Mouse (Mus musculus) induced T-regulatory cell, adult 2 months (primary cell): Measurements from ENCODE around the gene Ednrb.

ENCODE experiments used
- DNase-seq: peaks from one replicate; pipeline ENCODE4 v3.0.0-alpha.2; 2012; ENCODE audit warnings: low read depth

Ednrb gene

DNA sequence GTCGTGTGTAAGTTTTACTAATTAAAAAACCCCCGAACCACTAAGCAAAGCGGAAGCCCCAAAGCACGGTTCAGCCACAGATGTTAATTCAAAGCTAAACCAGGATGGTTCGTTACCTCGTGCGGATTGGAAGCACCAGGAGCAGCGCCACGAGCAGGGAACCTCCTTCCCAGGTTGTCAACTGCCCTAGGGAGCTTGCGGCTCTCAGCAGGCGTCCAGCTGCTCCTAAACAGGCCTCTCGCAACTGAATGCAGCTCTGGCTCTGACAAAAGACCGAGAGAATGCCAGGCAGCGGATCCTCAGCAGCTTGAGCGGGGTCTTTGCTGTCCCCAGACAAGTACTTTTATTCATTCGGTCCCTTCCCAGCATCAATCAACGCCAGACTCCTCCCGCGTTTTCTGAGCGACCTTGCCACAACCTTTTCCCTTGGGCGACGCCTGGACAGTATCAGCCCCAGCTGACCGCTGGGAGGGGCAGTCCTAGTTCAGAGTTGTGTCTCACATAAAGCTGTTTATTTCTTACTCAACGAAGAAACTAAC is at the start of gene Ednrb:
Ednrb (minus strand) TSS at position 392 of the 539 bp plus-strand sequence.
- DNase-seq, result peak; percentile 25

DNA sequence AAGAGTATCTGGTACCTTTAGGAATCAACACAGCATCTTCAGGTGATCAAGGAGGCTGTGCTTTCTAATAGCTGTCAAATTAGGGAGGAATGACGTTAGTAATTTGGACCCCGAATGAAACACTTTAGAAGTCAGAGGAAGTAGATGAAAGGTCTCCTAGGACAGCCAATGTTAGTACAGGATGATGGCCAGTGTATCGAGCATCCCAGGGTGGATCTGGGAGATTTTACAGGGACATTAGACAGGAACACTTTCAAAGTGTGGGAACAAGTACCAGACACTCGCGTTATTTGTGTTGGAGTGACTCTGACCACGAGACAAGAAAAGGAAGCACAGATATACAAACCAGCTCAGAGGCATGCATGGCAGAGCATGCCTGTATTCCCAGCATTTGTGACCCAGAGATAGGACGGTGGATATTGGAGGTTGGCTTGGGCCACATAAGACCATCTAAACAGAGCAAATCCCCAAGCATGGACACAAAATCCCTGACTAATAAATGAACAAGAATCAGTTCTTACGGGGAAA is 48.3 kb upstream of the Ednrb start:
- DNase-seq, result no peak

DNA sequence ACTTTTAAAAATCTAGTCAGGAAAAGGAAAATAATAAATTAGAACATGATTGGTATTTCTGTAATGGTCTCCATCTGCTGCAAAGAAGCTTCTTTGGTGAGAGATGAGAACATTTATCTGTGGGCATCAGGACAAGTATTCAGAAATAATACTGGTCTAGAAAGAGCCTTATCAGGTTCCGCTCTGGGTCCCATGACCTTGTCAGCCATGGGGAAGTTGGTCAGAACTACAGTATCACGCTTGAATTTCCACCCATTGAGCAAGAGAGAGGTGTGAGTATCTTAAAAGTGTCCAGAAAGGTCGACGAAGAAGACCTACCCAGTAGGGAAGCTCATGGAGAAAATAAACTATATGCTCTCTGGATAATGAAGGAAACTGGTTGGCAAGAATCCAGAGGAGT is 46.6 kb upstream of the Ednrb start:
- DNase-seq, result no peak

DNA sequence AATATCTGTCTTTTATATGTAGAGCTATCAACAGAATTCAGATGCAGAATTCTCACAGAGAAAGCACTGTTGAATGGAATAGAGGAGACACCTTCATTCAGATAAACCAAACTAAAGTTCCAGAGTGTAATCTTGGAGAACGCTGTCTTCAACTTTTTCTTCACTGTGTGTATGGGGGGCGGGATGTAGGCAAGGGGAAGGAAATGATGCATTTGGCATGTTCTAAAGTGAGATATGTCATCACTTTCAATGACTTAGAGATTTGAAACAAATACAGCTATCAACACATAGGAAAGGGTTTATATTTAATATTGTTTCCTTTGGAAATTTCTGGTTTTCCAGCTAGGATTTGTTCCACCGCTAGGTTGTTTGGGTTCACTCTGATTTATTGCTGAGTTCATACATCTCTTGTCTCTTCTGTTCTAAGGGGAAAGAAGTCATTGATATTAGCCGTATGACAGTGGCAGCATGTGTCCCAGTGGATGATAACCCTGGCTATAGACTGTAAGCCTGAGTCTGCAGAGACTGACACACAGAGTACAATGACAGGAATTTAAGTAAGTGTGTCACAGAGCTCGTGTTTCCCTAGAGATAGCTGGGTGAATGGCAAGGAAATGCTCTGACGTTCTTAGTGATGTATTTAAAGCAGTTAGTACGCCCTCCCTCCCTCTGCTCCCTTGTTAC is 40.8 kb upstream of the Ednrb start:
- DNase-seq, result no peak

DNA sequence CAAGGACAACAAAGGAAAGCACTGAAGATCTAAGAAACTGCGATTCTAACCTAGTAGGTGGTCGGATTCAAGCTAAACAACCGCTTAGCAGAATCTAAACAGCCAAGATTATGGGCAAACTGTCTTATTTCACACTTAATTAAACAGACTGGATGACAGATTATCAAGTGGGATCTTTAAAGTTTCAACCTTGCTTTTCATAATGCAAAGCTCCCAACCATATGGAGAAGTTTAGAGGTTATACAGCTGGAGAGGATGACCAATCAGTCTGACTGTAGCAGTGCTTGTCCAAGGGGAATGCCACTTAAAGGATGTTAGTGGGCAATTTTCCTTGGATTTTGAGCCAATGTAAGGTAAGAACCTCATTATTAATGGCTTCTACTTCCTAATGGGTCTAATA is 38.7 kb upstream of the Ednrb start:
- no peak for DNase-seq

DNA sequence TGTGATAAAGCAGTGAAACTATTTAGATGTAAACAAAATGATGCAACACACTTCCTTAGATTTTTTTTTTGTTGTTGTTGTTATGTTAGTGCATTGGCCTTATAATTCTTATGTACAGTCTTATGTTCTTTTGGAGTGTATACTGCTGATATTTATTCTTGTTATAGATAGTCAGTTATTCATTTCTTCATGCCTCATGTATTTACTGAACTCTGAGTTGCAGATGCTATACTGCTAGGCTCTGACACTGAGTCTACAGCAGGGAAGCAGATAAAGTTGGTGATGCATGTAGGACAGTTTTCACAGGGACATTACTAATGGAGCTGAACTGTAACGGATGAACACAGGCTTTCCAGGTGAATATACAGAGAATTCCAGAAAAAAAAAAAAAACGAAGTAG is 32.9 kb upstream of the Ednrb start:
- DNase-seq, result no peak

DNA sequence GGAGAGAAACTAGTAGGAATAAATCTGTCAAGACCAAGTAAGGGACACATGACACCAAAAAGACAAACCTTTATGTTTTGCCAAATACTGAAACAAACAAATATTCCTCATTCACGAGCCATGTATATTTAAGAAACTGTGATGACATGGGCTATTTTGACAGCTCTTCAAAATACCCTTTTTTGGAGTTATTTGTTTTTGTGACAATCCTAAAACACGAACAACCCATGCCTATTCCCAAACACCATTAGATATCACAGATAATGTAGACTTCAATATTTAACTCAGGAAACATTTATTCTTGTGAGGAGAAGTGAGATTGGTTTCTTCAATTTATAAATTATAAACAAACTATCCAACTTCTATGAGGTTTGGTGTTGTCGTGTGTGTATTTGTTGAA is 32.4 kb upstream of the Ednrb start:
- DNase-seq, result no peak

DNA sequence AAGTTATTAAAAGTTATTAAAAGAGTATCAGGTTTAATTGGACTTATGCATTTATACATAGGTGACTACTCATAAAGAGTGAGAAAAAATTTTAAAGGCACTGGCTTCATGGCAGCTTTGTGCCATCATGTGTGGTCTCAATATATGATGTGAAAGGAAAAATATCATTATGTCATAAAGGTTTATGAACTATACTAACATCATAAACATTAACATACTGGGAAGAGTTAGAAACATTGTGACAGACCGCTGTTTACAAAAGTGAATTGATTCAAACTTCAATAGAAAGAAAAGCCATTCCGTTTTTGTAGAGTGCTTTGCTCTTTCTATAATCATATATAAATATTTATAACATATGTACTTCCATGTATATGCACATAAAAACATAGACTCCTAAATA is 22.4 kb upstream of the Ednrb start:
- DNase-seq, result no peak

DNA sequence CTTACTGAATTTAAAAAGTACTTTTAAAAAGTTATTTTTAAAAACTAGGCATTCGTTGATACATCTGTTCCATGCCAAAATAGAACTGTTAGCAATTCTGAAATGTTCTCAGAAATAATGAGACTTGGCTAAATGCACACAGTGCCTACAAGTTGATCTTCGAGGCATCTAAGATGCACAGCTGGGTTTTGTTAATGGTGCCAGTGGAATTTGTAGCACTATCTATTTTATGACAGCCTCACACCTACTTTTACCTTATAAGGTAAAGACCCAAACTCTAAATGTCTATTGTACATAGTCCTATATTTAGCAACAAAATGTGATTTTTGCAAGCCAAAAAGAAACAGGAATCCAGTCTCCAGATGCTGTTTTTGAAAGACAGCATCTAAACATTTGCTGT is 21.0 kb upstream of the Ednrb start:
- no peak for DNase-seq

DNA sequence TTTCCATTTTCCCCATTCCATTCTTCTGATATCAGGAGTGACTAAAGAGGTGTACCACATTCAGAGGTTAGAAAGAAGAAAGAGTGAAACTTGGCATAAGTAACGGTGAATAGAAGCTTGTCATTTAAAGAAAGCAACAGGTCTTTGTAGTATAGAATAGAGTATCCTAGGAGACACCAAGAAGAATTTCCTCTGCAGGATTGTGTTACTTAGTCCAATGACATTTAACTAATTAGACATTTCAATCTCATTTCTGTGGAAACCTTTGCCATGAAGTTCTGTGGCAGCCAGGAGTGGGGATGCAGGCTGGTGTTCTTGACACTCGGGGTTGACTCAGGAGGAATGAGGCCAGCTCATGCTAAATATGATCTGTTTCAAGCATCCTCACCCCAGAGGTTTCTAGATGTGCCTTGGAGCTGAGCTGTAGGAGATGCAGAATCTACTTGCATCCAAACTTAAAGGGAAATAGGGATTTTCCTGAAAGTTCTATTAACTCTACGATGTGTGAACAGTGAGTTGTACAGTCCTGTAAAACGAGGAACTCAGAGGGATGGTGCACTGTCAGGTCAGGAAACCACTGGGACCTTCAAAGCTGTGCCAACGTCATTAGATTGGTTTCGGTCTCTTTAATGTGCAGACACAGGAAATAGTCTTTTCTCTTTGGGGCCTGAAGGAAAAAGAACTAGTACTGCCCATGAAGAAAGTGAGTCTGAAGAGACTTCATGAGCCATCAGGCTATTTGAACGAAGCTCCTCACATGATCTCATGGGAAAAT is 6.1 kb upstream of the Ednrb start:
- DNase-seq, result peak; percentile 38

DNA sequence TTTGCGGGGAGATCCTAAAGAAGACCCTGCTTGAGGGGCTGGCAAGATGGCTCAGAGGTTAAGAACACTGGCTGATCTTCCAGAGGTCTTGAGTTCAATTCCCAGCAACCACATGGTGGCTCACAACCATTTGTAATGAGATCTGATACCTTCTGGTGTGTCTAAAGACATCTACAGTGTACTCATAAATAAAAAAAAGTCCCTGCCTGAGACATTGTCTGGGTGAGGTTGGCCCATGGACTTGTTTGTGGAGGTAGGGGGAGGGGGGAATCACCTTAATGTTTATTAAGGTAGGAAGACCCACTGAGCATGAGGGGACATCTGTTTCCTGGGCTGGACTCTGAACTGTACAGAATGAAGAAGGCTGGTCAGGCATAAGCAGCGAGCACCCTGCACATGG is 1.5 kb upstream of the Ednrb start:
- DNase-seq, result no peak

DNA sequence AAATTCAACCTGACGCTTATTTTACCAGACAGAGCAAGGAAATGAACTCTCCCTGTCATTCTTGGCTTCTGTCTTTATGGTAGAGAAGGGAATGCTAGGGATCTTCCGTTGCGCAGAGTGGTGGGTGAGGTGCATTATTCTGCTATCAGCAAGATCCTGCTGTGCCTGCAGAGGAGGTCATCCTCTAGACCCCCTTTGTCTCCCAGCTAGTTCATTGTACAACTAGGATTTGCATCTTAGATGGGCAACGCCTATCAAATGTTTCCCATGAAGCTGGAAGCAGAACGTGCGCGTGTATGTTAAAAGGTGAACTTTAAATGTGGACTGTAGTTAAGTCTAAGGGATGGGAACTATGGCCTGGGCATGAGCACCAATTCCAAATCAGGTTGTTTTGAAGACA is 742 bp upstream of the Ednrb start:
- DNase-seq, result no peak

DNA sequence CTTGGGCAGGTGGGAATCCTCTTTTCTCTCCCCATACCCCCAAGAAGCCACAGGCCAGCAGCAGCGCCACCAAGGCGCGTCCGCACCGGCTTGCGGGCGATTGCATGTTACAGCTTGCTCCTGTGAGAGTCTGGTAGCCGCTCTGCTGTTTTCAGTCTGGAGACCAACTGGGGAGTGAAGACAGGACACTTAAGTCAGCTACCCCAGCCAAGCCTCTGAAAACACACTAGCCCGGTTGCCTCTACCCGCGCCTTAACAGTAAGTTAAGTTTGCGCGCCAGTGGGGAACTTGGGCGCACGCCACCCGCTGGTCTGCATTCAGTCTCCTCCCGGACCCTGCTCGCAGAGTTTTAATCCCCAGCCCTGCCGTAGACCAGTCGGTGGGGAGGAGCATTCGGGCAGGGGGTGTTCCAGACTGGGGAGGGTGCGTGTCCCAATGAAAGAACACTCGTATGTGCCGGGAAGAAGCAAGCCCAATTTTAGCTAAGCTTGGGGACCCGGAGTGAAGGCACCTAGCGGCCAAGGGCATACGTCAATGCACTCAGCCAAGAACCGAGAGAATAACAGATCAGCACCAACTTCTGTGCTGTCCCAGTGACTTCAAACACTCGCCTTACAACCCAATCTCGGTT is 716 bp downstream of the Ednrb start:
- DNase-seq, result peak; percentile 3

DNA sequence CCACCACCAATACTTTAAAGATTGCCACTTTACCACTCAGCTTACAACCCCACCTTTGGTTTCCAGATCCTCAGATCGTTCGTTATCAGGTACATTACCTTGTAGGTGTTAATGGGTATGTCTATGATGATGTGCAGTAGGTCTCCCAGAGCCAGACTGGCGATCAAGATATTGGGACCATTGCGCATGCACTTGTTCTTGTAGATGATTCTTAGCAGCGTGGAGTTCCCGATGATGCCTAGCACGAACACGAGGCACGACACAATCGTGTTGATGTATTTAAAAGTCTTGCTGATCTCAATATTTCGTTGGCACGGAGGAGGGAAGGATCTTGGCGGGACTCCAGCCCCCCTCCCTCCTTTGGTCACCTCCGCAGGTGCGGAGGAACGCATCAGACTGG is 1.3 kb downstream of the Ednrb start:
- DNase-seq, result no peak

DNA sequence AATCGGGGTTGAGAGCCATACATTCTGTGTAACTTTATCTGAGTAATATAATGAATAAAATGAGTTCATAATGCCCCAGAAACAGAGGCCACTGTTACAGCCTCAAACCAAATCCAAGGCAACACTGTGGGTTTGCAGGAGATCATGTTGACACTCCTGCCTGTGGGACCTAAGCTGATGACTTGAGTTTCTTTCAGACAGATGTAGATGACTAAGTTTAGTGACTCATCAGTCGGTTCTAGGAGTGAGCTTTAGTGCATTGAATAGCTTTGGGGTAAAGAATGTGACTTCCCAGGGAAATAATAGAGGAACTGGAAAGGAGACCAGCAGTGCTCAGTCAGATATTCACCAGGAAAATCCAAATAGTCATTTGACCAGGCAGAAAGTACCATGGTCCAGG is 3.8 kb downstream of the Ednrb start:
- DNase-seq, result no peak

DNA sequence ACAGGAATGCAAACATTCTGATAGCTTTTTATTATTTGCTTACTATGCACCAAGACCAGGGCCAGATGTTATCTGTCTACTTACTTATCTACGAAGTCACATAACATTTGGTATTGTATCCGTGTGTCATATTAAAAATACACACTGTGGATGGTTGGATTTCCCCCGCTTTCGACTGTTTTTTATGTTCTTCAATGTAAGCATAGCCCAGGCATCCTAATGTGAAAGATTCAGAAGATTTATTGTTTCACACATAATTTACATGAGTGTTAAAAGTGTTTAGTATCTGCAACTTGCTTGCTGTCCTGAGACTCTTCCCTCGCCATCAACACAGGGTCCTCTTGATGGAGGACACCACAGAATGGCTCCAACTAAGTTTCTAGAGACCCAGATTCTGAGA is 5.3 kb downstream of the Ednrb start:
- no peak for DNase-seq

DNA sequence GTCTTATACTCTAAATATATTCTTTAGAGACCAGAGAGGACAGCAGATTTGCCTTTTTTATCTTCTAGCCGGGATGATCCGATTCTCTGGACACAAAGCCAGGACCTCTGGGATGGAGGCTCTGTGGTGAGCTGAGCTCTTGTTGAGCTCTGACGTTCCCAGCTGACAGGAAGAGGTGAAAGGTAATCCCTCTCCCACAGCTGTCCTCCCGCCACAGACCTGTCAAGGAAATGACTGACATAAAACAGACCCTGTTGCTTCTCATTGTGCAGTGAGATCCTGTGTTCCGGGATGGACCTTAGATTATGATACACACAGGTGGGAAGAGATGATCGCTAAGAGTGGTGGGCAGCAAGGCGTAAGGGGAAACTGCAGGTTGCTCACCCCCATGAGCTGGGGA is 9.6 kb downstream of the Ednrb start:
- no peak for DNase-seq

DNA sequence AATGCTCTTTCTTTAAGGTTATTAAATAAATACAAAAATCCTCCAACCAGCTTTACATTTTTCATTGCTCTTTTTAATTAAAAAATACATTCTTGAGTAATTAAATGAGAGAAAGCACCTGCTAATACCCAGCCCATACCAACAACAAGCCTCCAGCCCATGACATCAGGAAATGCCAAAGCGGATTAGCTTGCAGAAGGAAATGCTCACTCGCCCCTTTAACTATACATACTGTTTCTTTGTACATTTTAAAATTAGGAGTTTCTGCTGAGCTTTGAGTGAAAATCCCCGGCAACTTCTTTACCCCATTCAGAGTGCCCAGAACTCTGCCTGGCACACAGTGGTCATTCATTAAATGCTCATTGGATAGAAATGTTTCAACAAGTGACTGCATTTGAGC is 10.1 kb downstream of the Ednrb start:
- no peak for DNase-seq

DNA sequence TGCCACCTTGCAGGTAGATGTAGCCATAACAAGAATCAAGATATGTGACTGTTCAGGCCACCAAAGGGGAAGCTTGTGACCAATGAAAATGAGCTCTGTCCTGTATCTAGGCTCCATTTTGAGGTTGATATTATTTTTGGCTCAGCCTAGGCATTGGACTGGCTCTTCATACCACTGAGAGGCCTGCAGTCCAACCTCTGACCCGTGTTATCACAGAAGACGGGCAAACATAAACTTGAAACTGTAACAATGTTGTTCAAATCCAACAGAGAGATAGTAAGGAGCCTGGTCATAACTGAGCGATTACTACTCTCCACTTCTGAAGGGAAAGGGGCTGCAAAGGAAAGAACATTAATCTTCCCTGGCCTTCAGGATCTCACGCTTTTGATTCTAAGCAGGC is 11.7 kb downstream of the Ednrb start:
- DNase-seq, result no peak

DNA sequence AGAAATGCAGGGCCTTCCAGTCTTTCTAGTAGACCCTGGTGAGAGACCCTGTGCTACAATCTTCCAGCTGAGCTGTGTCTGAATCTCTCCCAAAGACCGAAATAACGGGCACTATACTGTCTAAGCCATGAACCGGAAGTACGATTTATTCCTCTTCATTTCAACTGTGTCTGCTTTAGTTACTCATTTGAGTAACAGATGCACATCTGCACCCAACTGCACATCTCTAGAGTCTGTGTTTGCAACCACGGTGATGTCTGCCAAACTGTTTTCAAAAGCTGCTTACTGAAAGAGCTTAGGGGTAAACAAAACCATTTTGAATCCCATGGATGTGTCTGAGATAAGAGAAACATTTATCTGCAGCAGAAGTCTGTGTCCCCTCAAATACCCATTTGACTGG is 13.2 kb downstream of the Ednrb start:
- no peak for DNase-seq

DNA sequence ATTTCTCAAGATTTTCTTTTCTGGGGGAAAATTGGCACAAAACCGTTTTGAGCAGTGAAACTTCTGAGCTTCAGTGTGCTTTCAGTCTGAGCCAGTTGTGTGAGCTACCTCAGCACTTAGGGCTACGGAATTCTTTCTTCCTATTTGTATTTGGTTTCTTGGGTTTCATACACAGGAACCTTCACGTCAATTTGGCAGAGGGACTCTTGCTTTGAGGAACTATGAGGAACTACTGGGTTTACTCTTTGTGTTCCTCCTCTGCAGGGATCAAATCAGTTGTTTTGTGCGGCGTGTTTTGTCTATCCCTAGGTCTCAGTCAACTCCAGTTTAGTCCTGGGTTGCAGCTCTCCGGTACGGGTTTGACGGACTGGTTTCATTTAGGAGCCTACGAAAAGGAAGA is 17.9 kb downstream of the Ednrb start:
- DNase-seq, result no peak

DNA sequence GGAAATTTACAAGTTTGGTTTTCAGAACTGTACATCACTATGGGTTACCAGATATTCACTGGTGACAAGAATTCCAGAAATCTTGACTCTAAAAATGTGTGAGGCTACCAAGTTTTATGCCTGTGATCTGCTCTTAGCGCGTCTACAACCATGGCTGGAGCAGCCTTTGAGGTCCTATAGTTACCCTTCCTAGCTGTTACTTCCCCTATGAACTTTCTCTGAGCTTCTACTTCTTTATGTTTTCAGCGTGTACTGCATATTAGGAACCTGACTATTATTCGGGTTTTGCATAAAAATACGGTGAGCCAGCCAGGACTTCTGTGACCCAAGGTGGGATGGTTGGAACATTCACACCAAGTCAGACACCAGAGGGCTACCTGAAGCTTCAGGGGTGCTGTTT is 18.3 kb downstream of the Ednrb start:
- no peak for DNase-seq

DNA sequence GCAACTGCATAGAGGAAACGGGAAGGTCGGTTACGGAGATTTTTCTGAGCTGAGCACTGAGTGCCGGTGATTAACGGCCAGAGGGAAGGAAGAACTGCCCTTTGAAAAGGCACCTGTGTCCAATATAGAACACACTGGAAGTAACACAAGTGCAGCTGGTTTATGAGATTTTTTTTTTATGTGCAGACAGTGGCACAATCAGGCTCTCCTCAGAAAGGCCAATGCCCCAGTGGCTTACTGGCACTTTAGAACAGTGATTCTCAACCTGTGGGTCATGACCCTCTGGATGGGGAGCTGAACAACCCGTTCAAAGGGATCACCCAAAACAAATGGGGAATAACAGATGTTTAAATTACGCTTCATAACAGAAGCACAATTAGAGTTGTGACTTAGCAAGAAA is 20.7 kb downstream of the Ednrb start:
- DNase-seq, result no peak
